Mouse (Mus musculus) heart, embryonic 15.5 days (tissue): ENCODE data around the gene E130218I03Rik. TPM values are rescaled to one million over a fixed set of nuclear protein-coding genes. Genes with fewer than 3 reads are reported as not detected.

Experiments
- ATAC-seq: fragments of 200-750 bp; cut with Nextera tagmentation; replicated peaks from 2 replicates; pipeline ENCODE4 v1.8.0; 2017; ENCODE audit warnings: low read depth, moderate TSS enrichment; ENCODE audit not compliant: insufficient number of reproducible peaks, insufficient read depth, low FRiP score
- H3K27ac ChIP-seq: fragments of 300-500 bp; sonication (generic); 2 replicates; pipeline ENCODE4 v1.5.1; 2015; ENCODE audit warnings: mild to moderate bottlenecking, inconsistent platforms
- H3K27me3 ChIP-seq: fragments of 300-500 bp; sonication (generic); 2 replicates; pipeline ENCODE4 v1.6.1; 2015; ENCODE audit warnings: inconsistent platforms
- H3K36me3 ChIP-seq: fragments of 300-500 bp; sonication (generic); 2 replicates; pipeline ENCODE4 v1.6.1; 2015; ENCODE audit warnings: mild to moderate bottlenecking, inconsistent platforms
- H3K4me1 ChIP-seq: fragments of 300-500 bp; sonication (generic); replicated peaks from 2 replicates; pipeline ENCODE4 v1.6.1; 2015; ENCODE audit warnings: inconsistent platforms
- H3K4me2 ChIP-seq: fragments of 300-500 bp; sonication (generic); 2 replicates; pipeline ENCODE4 v1.6.1; 2015; ENCODE audit warnings: inconsistent platforms, mild to moderate bottlenecking, moderate library complexity
- H3K4me3 ChIP-seq: fragments of 300-500 bp; sonication (generic); 2 replicates; pipeline ENCODE4 v1.5.1; 2015; ENCODE audit warnings: mild to moderate bottlenecking, inconsistent platforms
- H3K9ac ChIP-seq: fragments of 300-500 bp; sonication (generic); 2 replicates; pipeline ENCODE4 v1.6.1; 2015; ENCODE audit warnings: mild to moderate bottlenecking, inconsistent platforms
- H3K9me3 ChIP-seq: fragments of 300-500 bp; sonication (generic); replicated peaks from 2 replicates; pipeline ENCODE4 v1.6.1; 2016; ENCODE audit warnings: inconsistent platforms
- WGBS: fragments of 180-500 bp; shearing (Covaris S2); methylation state at CpG from one replicate; pipeline ENCODE4 v1.1.7; 2015; ENCODE audit warnings: mixed read lengths; 5-methylcytosine and 5-hydroxymethylcytosine counted together
- polyA plus RNA-seq: library from polyadenylated mRNA; unstranded; fragments of >200 nt; fragmentation: Nextera tagmentation; extraction: Ambion mirVana; gene quantifications from 2 replicates; pipeline ENCODE4 v1.2.1, GENCODE M21; 2015

Gene E130218I03Rik
- polyA plus RNA-seq, 1 experiment from 2014 or later: 0.26 TPM

GRCm38 (mm10) chr4:134252911-134253721 is 9.7 kb downstream of the E130218I03Rik start:
- peak overlapping the region; percentile 55 for H3K4me3 ChIP-seq
- peak overlapping the region; percentile 94 for H3K4me2 ChIP-seq
- no peaks in the 10 kb centered on the region for H3K9me3 ChIP-seq
- 40% methylated on average over 15 of the region's 15 CpGs for WGBS
- H3K9ac ChIP-seq: peak overlapping the region; percentile 39
- peaks cover 76% of the 10 kb centered on the region for H3K4me1 ChIP-seq
- H3K36me3 ChIP-seq: no peaks in the 10 kb centered on the region
- H3K27me3 ChIP-seq: peaks cover 54% of the 10 kb centered on the region
- peak overlapping the region; percentile 59 for H3K27ac ChIP-seq
- no peak for ATAC-seq

- Histone ChIP-seq H3K4me2 (peak within 1 kb of the TSS; percentile 94), H3K27ac (peak within 1 kb of the TSS; percentile 59), H3K4me1 (peaks cover 77% of the 10 kb centered on the region), H3K4me3 (peak within 1 kb of the TSS; percentile 55), H3K9me3 (no peaks in the 10 kb centered on the region), H3K36me3 (no peaks in the 10 kb centered on the region), H3K27me3 (peaks cover 48% of the 10 kb centered on the region), H3K9ac (peak within 1 kb of the TSS; percentile 39)
- ATAC-seq: no peak
- WGBS: 5% methylated on average over 13 of the region's 13 CpGs
Measured at GRCm38 (mm10) chr4:134253722-134254324, 10.4 kb downstream of the E130218I03Rik start, which contains the start of gene Grrp1. Gene Grrp1 (minus strand): TSS chr4:134254106.

DNA sequence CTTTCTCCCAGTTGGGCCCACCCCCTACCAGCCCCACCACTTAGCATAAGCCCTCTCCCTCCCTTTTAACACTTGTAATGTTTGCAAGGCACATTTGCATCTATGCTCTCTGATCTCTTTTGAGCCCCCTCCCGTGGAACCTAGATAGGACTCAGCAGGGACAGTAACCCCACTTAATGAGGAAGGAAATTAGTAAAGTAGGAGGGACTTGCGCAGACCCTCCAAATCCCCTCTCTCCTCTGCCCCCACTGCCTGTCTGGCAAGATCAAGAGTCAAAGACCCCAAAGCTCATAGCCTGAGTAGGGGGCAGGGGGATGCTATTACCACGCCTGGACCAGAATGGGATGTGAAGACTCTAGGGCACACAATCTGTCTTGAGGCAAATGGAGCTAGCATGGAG is 11.4 kb downstream of the E130218I03Rik start:
- H3K27me3 ChIP-seq: peaks cover 39% of the 10 kb centered on the region
- no peaks in the 10 kb centered on the region for H3K36me3 ChIP-seq
- 58% methylated on average over 3 of the region's 3 CpGs for WGBS
- no peak for ATAC-seq
- H3K4me3 ChIP-seq: no peak overlapping the region
- no peak overlapping the region for H3K4me2 ChIP-seq
- no peaks in the 10 kb centered on the region for H3K9me3 ChIP-seq
- peaks cover 70% of the 10 kb centered on the region for H3K4me1 ChIP-seq
- no peak overlapping the region for H3K9ac ChIP-seq
- no peak overlapping the region for H3K27ac ChIP-seq

GRCm38 (mm10) chr4:134255854-134256253 is 12.4 kb downstream of the E130218I03Rik start:
- Histone ChIP-seq H3K36me3 (no peaks in the 10 kb centered on the region), H3K4me1 (peaks cover 60% of the 10 kb centered on the region), H3K4me3 (no peak overlapping the region), H3K9me3 (no peaks in the 10 kb centered on the region), H3K9ac (no peak overlapping the region), H3K27me3 (peaks cover 31% of the 10 kb centered on the region), H3K4me2 (peak overlapping the region; percentile 6; the same call in 1 of the 2 replicates), H3K27ac (peak overlapping the region; percentile 24)
- 47% methylated on average over 4 of the region's 4 CpGs for WGBS
- no peak for ATAC-seq

- peak; percentile 28; the same call in 1 of the 2 replicates for ATAC-seq
- no peak overlapping the region for H3K9ac ChIP-seq
- no peak overlapping the region for H3K4me3 ChIP-seq
Measured at GRCm38 (mm10) chr4:134256407-134257197, 13.1 kb downstream of the E130218I03Rik start.

DNA sequence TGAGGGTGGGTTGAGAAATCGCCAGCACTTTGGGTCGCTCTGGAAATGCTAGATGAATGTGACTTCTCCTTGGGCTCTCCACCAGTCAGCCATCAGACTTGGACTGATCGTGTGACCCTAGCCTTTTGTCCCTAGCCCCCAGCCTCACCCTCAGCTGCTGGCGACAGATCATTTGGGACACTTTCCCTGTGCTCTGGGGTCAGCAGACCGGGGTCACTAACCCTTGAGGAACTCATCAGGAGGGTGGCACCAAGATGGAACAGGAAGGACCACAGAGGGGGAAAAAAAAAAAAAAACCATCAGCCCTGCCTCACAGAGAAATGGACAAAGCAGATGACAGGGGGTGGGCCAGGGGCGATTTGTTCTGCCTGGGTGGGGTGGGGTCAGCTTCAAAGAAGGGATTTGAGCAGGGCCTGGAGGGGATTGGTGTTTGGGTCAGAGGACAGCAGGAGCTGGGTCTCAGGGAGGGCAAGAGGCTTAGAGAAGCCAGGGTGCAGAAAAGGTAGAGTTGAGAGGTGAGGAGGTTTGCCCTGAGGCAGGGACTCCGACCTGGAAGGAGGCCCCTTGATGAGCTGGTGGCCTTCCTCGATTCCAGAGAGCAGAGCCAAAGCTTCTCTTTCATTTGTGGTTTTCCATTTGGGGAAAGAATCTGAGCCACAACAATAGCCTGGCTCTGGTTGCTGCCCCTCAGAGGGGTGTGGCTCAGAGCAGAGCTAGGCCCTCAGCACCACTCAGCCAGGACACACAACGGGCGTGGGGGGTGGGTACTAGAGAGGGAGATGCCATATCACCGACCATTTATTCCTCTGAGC is 13.9 kb downstream of the E130218I03Rik start:
- Histone ChIP-seq H3K4me2 (no peak overlapping the region), H3K9ac (no peak overlapping the region), H3K4me3 (no peak overlapping the region), H3K36me3 (no peaks in the 10 kb centered on the region), H3K9me3 (no peaks in the 10 kb centered on the region), H3K27ac (peak overlapping the region; percentile 55), H3K4me1 (peaks cover 45% of the 10 kb centered on the region), H3K27me3 (peaks cover 15% of the 10 kb centered on the region)
- WGBS: 26% methylated on average over 11 of the region's 11 CpGs
- no peak for ATAC-seq

More at GRCm38 (mm10) chr4:134256407-134257197, 13.1 kb downstream of the E130218I03Rik start:
- Histone ChIP-seq H3K27ac (peak overlapping the region; percentile 51), H3K36me3 (no peaks in the 10 kb centered on the region), H3K27me3 (peaks cover 23% of the 10 kb centered on the region), H3K9me3 (no peaks in the 10 kb centered on the region), H3K4me1 (peaks cover 53% of the 10 kb centered on the region), H3K4me2 (peak overlapping the region; percentile 36)
- WGBS: 19% methylated on average over 19 of the region's 19 CpGs

DNA sequence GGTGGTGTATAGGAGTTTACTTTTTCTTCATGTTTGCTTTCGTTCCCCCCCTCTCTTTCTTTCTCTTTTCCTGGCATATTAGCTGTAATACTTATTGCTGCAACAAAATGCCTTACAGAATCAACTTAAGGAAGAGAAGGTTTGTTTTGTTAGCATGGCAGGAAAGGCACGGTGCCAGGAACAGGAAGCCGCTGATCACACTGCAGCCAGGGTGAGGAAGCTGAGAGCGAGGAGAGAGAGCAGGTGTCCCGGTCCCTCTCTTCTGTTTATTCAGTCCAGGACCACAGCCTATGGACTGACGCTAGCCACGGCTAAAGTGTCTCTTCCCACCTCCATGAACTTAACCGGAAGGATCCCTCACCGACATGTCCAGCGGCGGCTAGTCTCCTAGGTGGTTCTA is 14.9 kb downstream of the E130218I03Rik start:
- Histone ChIP-seq H3K4me1 (peaks cover 40% of the 10 kb centered on the region), H3K27ac (no peak overlapping the region), H3K9ac (no peak overlapping the region), H3K9me3 (no peaks in the 10 kb centered on the region), H3K27me3 (0 out of 2 replicates have a peak, but pooled peaks cover 6% of the 10 kb centered on the region), H3K36me3 (no peaks in the 10 kb centered on the region), H3K4me3 (no peak overlapping the region), H3K4me2 (no peak overlapping the region)
- 59% methylated on average over 11 of the region's 11 CpGs for WGBS
- no peak for ATAC-seq

DNA sequence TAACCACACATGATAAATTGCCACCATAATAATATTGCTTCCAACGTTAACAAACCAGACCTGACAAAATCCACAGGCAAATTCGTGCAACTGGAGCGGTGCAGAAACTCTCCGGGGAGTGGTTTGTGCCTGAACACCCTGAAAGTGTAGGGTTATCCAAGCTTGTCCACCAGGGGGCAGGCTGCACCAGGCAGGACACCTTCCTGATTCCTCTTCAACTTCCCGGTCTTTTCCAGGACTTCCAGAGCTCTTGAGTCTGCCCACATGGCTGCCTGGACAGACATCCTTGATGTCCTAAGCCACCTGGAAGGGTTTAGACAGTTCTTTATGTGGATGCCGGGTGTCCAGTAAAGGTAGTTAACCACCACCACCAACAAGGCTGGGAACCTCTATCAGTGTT is 19.7 kb downstream of the E130218I03Rik start:
- 34% methylated on average over 6 of the region's 6 CpGs for WGBS
- Histone ChIP-seq H3K9ac (no peak overlapping the region), H3K9me3 (no peaks in the 10 kb centered on the region), H3K27me3 (no peaks in the 10 kb centered on the region), H3K4me3 (no peak overlapping the region), H3K36me3 (no peaks in the 10 kb centered on the region), H3K27ac (no peak overlapping the region), H3K4me1 (no peaks in the 10 kb centered on the region; the same call in 1 of the 2 replicates), H3K4me2 (no peak overlapping the region)
- ATAC-seq: no peak

GRCm38 (mm10) chr4:134265860-134266585 is 22.6 kb downstream of the E130218I03Rik start:
- H3K9ac ChIP-seq: no peak overlapping the region
- WGBS: 58% methylated on average over 9 of the region's 9 CpGs
- H3K36me3 ChIP-seq: no peaks in the 10 kb centered on the region
- ATAC-seq: no peak
- no peaks in the 10 kb centered on the region for H3K4me1 ChIP-seq
- no peak overlapping the region for H3K4me2 ChIP-seq
- H3K9me3 ChIP-seq: no peaks in the 10 kb centered on the region
- no peaks in the 10 kb centered on the region for H3K27me3 ChIP-seq
- H3K27ac ChIP-seq: no peak overlapping the region
- no peak overlapping the region for H3K4me3 ChIP-seq

DNA sequence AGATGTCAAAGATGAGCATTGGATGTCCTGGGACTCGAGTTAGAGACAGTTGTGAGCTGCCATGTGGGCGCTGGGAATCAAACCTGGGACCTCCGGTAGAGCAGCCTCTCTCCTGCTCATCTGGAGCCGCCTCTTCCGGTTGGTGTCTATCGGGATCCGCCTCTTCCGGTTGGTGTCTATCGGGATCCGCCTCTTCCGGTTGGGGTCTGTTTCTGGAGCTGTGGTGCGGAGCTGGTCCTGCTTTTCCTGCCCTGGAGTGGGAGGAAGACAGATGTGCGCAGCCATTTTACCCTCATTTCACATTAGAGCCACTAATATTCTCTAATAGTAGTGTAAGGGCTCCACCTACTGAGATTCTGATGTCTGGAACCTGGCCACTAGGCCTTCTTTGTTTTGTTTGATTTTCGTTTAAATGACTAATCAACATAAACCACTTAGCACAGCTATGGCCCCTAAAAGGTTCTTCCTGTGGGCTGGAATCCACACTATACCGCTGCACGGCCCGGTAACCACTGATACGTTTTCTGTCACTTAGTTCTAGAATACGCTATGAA is 24.7 kb downstream of the E130218I03Rik start:
- no peak for ATAC-seq
- no peaks in the 10 kb centered on the region for H3K36me3 ChIP-seq
- no peak overlapping the region for H3K27ac ChIP-seq
- no peaks in the 10 kb centered on the region for H3K27me3 ChIP-seq
- H3K9ac ChIP-seq: no peak overlapping the region
- 83% methylated on average over 19 of the region's 19 CpGs for WGBS
- H3K4me3 ChIP-seq: no peak overlapping the region
- H3K4me1 ChIP-seq: peaks cover 4% of the 10 kb centered on the region; the same call in 1 of the 2 replicates
- no peaks in the 10 kb centered on the region for H3K9me3 ChIP-seq
- H3K4me2 ChIP-seq: no peak overlapping the region
